Mouse (Mus musculus): ENCODE measurements around the gene Slc6a2. TPM values are rescaled to one million over a fixed set of nuclear protein-coding genes. Genes with fewer than 3 reads are reported as not detected.
A peak's percentile ranks its signal among the peaks of the same experiment; 100 is the strongest.

Slc6a2 gene
- total RNA-seq, 2 experiments from 2014 or later, result 0.09 to 0.14 TPM

DNA sequence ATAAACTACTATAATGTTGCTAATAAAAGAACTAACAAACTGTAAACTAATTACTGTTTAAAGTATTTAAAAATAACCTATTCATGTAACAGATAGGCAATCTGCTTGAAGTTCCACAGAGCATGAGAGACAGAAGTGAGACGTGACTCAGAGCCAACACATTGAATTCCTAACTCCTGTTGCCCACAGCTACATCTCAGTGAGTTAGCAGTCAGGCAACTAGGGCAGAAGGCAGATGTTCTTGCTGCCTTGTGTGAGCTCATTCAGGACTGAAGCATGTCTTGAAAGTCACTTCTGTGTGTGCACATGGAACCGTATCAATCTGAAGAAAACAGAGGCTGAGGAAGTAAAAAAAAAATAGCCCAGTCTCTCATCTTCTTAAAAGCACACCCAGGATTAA is 80.4 kb downstream of the Slc6a2 start:
- no peak for DNase-seq (ENCODE audit: extremely low spot score in 1 of 2, low spot score in 2 of 2)
- no peak for TF ChIP-seq CTCF (IDR thresholded peaks at IDR 0.05)
- Histone ChIP-seq H3K4me3 (no peak overlapping the region), H3K27ac (no peak overlapping the region)
- intact Hi-C loops (cut with DNase I), result no loop called here

DNA sequence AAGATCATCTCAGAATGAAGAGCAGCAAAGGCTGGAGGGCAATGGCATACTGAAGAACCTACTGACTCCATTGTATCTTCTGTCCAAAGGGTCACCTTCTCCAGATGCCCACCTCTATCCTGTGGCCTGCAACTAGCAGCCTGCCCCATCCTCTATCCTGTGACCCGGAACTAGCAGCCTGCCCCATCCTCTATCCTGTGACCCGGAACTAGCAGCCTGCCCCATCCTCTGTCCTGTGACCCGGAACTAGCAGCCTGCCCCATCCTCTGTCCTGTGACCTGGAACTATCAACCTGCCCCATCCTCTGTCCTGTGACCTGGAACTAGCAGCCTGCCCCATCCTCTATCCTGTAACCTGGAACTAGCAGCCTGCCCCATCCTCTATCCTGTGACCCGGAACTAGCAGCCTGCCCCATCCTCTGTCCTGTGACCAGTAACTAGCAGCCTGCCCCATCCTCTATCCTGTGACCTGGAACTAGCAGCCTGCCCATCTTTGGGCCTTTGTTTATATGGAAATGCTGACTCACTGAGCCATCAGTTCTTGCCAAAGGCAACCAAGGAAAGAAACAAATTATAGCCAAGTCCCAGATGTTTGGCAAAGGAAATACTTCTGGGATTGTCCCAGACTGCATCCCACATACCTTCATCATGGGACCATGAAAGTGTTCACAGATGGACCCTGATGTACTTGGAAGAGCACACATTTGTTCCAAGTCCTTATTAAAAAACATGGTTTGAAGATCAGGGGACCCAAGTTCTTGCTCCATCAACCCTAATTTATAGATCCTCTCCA is 81.1 kb downstream of the Slc6a2 start:
- DNase-seq (ENCODE audit: extremely low spot score in 1 of 2, low spot score in 2 of 2), result no peak
- TF ChIP-seq CTCF (IDR thresholded peaks at IDR 0.05), result no peak
- Histone ChIP-seq H3K4me3 (no peak overlapping the region), H3K27ac (no peak overlapping the region)
- intact Hi-C loops (cut with DNase I), result no loop called here

GRCm38 (mm10) chr8:93043083-93043482 is 83.2 kb downstream of the Slc6a2 start:
- Histone ChIP-seq H3K27ac (no peak overlapping the region), H3K4me3 (no peak overlapping the region)
- no peak for TF ChIP-seq CTCF (IDR thresholded peaks at IDR 0.05)
- DNase-seq (ENCODE audit: extremely low spot score in 1 of 2, low spot score in 2 of 2), result no peak
- intact Hi-C loops (cut with DNase I), result no loop called here

- intact Hi-C loops (cut with DNase I), result loop anchor here (5.0 kb wide), 1 partner anchor 36 kb away; no protein-coding TSS in a partner anchor
- no peak within 1 kb of the TSS for H3K4me3 ChIP-seq
- H3K27ac ChIP-seq, result peak within 1 kb of the TSS; percentile 53
- DNase-seq (ENCODE audit: extremely low spot score in 1 of 2, low spot score in 2 of 2), result no peak
- no peak for TF ChIP-seq CTCF (IDR thresholded peaks at IDR 0.05)
Measured at GRCm38 (mm10) chr8:93048092-93048491, 88.2 kb downstream of the Slc6a2 start, which contains the start of gene Ces1a. Gene Ces1a (minus strand): TSS chr8:93048192.

- intact Hi-C loops (cut with DNase I), result loop anchor here (5.0 kb wide), 1 partner anchor 36 kb away; no protein-coding TSS in a partner anchor
- peak; percentile 23 for TF ChIP-seq CTCF (IDR thresholded peaks at IDR 0.05)
- H3K4me3 ChIP-seq, result no peak overlapping the region
- peak overlapping the region; percentile 53; the same call in 1 of the 2 replicates for H3K27ac ChIP-seq
- no peak for DNase-seq (ENCODE audit: extremely low spot score in 1 of 2, low spot score in 2 of 2)
Measured at GRCm38 (mm10) chr8:93048510-93049416, 88.9 kb downstream of the Slc6a2 start.

Small RNA genes within 50 kb of the gene (microRNA-seq; reads per million reads assigned to microRNA genes)
- 0 reads per million in 2 experiments for gene Gm22151

Other genes starting within 250 kb of the Slc6a2 start
- 1 to 10 TPM; 1.9 to 2.1 TPM for gene Mmp2, start 132.8 kb upstream of the Slc6a2 start, total RNA-seq (2021)
- 1 to 10 TPM; 9.4 to 9.6 TPM for gene Lpcat2, start 104.7 kb upstream of the Slc6a2 start, total RNA-seq (2021)
- gene Capns2, start 58.7 kb upstream of the Slc6a2 start, total RNA-seq (2021), result 1 to 10 TPM; 1.5 to 1.9 TPM
- gene Ces1a, start 88.1 kb downstream of the Slc6a2 start, total RNA-seq (2021), result under 1 TPM in 1 of 2 experiments, not detected in 1; 0.27 TPM
- not detected for gene Ces1b, start 119.9 kb downstream of the Slc6a2 start, total RNA-seq (2021)
- not detected for gene Ces1c, start 171.2 kb downstream of the Slc6a2 start, total RNA-seq (2021)
- gene Ces1d, start 237.8 kb downstream of the Slc6a2 start, total RNA-seq (2021), result not detected